Mouse (Mus musculus) thymus, postnatal 14 days (tissue): ENCODE results near the gene Ehmt2.
"Not testable (repeated sequence)": the region's sequence is repeated elsewhere in the genome, so short reads cannot be mapped to it uniquely, and the experiment has no call there.

ENCODE experiments used
- DNase-seq: peaks from one replicate; pipeline ENCODE4 v3.0.0; 2021

The Ehmt2 gene

DNA sequence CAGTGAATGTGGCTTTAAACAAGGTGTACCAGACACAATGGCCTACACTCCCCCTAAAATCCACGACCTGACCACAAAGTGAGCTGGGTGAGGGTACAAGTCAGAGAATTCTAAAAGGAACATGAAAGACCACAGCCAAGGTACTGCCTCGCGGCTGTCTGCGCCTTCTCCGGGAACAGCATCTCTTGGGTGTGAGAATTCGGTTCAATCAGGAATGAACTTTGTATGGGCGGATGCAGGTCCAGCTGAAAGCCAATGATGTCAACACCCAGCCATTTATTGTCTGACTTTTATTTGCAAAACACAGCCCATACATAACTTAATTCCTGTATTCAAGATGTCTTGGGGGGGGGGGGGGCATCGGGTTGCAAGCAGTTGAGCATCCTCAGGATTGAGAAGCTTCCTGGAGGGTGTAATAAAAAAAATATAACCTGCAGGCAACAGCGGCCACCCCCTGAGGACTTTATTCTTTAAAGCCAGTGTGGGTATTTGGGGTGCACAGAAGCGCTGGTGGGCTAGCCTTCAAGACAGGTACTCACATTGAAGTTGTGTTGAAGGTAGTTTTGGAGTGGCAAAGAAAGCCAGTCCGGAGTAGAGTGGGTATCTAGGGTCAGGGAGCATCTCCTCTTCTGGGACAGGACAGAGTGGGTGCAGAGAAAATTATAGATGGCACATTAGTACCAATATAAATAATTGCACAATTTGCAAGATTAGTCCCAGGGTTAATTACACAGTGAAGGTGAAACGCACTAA, 5.0 kb upstream of the Ehmt2 start:
- no peak for DNase-seq

DNA sequence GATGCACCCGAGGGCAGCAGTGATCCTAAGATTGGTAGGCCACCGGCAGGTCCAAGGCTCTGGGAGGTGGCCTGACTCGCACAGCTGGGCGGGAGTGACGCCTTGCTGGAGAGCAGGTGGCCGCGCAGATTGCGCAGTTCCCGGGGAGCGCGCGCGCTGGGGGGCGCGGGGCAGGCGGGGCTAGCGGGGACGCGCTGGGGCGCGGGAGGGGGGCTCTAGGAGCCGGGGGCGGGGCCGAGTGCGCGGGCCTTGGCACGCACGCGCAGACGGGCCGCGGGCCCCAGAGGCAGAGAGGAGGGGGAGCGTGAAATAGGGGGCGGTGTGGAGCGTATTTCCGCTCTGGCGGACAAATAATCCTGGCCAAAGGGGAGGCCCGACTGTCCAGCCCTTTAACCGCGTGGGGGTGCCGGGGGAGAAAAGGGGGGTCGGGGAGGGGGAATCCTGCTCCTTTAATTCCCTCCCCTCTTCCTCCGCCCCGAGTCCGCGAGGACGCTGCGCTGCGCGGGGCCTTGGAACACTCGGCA, 4.1 kb upstream of the Ehmt2 start:
- peak; percentile 95 for DNase-seq

DNA sequence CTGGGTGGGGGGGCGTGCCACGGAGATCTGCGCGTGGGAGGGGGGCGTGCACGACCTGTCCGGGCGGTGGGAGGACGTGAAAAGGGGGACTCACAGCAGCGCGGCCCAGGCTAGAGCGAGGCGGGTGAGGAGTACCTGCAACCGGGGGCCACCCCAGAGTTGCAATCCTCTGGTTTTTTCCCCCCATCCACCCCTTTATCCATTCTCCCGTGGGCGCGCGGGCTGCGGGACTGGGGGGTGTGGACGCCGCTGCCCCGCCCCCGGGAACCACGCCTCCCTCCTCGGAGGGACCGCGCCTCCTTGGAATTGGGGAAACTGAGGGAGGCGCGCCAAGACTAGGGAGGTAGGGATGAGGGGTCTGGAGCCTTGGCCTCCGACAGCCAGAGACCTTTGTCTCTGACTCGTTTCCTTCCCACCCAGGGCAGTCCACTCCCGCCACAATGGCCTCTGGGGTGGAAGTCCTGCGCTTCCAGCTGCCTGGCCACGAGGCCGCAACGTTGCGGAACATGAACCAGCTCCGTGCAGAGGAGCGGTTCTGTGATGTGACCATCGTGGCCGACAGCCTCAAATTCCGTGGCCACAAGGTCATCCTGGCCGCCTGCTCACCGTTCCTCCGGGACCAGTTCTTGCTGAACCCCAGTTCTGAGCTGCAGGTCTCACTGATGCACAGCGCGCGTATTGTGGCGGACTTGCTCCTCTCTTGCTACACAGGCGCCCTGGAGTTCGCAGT, 3.3 kb upstream of the Ehmt2 start:
- peak; percentile 63 for DNase-seq

DNA sequence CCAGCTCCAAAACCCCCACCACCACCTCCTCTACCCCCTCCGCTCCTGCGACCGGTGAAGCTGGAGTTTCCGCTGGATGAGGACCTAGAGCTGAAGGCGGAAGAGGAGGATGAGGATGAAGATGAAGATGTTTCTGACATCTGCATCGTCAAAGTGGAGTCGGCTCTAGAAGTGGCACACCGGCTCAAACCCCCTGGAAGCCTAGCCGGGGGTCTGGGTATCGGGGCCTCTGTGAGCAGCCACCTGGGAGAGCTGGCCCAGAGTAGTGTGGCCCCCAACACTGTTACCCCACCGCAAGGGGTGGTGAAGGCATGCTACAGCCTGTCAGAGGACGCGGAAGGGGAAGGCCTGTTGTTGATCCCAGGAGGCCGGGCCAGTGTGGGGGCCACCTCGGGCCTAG, 2.5 kb upstream of the Ehmt2 start:
- no peak for DNase-seq

DNA sequence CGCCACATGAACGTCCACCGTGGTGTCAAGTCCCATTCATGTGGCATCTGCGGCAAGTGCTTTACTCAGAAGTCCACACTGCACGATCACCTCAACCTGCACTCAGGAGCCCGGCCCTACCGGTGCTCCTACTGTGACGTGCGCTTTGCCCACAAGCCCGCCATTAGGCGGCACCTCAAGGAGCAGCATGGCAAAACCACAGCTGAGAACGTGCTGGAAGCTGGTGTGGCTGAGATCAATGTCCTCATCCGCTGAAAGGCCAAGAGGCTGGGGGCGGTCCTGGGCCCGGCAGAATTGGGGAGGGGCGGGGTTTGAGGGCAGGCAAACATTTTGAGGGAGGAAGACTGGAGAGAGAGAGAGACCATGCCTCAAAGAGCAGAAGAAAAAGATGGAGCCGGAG, 1.9 kb upstream of the Ehmt2 start:
- DNase-seq: peak; percentile 52

DNA sequence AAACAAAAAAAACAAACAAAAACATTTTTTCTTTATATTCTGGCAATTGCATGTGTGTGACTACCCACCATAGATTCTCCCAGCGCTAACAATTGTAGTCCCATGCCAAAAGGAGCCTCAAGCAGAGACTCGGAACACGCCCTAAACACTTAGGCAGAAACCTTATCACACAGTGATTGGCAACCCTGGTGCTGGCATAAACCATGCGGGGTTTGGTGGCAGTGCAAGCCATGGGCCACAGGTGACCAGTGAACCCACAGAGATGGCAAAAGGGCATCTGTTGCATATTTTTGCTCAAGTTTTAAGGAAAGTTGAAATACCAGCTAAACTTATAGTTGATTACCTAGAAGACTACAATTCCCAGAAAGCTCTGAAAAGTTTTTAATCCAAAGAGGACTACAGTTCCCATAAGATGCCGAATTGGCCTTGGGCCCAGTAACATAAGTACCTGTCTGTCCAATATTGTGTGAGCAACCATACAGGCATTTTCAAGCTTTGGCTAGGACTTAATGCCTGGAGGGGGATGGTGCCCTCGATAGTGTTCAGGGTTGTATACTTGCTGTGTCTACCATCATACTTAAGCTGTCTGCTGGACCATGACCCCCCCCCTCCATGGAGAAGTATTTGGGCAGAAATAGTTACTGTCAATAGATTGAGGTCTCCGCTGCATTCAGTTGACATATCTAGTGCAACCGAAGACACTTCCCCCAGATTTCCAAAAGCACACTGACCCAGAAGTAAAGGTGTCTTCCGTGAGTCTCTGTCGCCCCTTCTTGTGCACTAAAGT, 703 bp upstream of the Ehmt2 start:
- no peak for DNase-seq

DNA sequence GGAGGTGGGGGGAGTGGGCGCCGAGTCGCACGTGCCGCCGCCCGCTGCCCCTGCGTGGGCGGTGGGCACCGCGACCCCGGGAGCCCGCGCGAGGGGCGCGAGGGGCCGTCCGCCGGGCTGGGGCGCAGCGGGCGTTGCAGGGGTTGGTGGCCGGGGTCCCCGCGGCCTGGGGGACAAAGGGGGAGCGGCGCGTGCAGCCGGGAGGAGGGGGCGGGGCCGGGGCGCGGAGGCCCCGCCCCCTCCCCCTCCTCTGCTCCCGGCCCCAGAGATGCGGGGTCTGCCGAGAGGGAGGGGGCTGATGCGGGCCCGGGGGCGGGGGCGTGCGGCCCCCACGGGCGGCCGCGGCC, 410 bp downstream of the Ehmt2 start:
- no peak for DNase-seq

DNA sequence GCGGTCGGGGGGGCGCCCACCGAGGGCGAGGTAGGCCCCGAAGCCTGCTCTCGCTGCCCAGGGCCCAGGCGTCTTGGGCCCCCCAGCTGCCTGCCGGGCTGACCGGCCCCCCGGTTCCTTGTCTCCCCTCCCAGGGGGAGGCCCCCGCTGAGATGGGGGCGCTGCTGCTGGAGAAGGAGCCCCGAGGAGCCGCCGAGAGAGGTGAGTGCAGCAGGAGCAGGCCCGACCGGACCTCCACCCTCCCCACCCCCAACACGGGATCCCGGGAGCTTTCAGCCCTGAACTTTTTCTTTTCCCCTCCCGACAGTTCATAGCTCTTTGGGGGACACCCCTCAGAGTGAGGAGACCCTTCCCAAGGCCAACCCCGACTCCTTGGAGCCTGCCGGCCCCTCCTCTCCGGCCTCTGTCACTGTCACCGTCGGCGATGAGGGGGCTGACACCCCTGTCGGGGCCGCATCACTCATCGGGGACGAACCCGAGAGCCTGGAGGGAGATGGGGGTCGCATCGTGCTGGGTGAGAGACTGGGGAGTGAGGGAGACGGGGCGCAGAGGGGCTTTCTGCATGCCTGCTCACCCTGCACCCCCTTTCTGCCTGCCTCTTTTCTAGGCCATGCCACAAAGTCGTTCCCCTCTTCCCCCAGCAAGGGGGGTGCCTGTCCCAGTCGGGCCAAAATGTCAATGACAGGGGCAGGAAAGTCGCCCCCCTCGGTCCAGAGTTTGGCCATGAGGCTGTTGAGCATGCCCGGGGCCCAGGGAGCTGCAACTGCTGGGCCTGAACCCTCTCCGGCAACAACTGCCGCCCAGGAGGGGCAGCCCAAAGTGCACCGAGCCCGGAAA, 1.0 kb downstream of the Ehmt2 start:
- DNase-seq: peak; percentile 67

DNA sequence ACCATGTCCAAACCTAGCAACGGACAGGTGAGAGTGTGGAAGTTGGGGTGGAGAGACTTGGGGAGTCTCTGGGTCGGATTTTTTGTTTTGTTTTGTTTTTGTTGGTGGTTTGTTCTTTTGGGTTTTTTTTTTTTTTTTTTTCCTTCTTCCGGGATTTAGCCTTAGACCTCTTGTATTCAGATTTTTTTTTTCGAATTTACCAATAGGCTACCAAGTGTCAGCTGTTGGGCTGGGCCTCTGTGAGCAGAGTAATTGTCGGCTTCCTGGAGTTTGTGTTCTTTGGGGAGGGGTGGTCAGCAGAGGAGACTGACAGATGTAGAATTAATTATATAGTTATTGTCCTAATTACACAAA, 1.6 kb downstream of the Ehmt2 start:
- DNase-seq: no peak

DNA sequence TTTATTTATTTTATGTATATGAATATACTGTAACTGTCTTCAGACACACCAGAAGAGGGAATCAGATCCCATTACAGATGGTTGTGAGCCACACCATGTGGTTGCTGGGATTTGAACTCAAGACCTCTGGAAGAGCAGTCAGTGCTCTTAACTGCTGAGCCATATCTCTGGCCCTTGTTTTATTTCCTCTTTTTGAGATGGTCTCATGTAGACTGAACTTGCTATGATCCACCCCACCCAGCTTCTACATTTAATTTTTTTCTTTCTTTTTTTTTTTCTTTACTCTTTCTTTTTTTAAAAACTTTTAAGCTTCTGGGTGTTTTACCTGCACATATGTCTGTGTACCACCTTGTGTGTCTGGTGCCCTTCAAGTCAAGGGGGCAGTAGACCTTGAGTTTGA, 2.6 kb downstream of the Ehmt2 start:
- not testable (repeated sequence) for DNase-seq

DNA sequence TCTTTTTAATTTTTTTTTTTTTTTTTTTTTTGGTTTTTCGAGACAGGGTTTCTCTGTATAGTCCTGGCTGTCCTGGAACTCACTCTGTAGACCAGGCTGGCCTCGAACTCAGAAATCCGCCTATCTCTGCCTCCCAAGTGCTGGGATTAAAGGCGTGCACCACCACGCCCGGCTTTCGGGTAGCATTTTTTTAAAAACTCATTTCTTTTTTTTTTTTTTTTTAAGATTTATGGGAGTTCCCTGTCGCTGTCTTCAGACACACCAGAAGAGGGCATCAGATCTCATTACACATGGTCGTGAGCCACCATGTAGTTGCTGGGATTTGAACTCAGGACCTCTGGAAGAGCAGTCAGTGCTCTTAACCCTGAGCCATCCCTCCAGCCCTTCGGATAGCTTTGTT, 3.7 kb downstream of the Ehmt2 start:
- DNase-seq: not testable (repeated sequence)

DNA sequence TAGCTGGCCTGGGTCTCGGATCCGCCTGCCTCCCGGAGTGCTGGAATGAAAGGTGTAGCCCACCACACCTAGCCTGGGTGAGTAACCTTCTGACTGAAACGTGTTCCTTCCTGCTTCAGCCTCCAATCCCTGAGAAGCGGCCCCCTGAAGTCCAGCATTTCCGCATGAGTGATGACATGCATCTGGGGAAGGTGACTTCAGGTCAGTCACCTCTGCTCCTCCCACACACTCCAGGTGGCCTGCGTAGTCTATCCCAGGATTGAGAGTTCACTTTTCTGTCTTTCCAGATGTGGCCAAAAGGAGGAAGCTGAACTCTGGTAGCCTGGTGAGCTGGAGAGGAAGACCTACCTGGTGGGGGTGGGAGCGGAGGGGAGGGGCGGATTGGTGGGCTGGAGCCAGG, 4.6 kb downstream of the Ehmt2 start:
- no peak for DNase-seq

DNA sequence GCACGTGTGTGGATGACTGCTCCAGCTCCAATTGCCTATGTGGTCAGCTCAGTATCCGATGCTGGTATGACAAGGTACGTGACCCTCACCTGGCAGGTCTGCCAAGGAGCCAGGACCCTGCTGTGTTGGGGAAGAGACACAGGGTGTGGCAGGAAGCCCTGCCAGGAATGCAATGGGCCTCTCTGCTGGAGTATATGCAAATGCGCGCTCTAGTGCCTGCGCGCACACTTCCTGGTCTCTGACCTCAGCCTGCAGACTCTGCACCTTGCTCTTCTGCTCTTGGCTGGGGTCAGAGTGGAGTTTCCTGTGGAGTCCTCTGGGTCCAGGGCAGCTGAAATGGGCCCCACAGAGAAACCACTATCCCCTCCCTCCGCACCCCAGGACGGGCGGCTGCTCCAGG, 12.7 kb downstream of the Ehmt2 start:
- DNase-seq: no peak

DNA sequence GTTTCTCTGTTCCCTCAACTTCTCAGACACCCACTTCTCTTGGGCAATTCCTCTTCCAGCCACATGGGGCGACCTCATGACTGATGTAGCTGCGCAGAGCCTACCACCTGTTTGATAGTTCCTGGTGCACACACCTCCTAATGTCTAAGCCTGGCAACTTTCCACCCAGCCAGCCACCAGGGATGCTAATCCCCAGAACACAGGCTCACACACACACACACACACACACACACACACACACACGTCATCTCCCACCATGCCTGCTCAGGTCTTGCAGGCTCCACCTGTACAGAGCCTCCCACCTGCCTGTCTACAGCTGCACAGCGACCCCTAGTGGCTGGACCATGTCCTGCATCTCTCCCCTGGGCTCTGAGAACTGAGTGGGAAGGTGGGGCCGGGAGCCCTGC, 13.7 kb downstream of the Ehmt2 start:
- DNase-seq: peak; percentile 90

DNA sequence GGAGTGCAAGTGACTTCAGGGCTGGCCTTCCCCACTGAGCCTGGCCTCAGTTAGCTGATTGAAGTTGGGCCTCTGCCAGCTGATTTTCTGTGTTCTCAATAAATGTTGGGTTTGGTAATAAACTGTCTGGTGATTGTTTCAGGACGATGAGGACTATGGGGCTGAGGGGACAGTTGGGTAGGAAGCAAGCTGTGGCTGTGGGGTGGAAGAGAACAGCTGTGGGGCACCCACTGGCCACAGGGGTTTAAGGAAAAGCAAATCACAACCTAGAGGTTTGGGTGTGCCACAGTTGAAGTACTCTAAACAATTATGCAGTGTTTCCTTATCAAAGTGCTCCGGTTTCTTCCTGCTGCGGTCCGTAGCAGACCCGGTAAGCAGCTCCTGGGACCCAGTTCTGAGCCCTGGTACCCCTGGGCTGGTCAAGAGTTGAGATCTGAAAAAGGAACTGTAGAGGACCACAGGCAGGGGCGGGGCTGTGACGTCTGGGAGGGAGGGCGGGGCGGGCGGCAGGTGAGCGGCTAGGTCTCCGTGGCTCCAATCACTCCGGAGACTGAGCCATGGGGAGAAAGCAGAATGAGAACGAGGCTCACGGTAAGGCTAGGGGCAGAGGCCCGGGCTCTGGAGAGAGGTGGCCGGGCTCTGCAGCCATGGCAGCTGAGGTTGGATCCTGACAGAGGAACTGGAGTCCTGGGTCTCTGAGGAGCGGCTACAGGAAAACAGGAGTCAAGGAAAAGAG, 15.8 kb downstream of the Ehmt2 start, which contains the start of gene Slc44a4:
Gene Slc44a4, plus strand, starts transcription at position 537 of the 736 bp plus-strand sequence.
- no peak for DNase-seq

DNA sequence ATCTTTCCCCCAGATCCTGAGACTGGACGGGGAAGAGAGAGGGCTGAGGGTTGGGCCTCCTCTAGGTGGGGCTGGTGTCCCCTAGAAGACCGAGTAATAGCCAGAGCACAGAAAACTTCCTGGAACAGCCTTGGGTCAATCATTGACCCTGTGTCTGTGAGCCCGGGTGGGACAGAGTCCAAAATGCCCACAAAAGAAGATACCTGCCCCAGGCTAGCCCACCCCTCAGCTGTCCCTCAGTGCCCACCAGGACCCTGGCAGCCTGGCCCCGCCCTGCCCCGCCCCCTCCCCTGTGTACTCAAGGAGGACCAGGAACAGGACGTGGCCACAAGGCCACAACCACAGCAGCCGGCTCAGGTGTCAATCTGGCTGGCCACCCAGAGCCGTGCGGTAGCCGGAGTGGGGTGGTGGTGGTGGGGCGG, 17.2 kb downstream of the Ehmt2 start:
- no peak for DNase-seq

DNA sequence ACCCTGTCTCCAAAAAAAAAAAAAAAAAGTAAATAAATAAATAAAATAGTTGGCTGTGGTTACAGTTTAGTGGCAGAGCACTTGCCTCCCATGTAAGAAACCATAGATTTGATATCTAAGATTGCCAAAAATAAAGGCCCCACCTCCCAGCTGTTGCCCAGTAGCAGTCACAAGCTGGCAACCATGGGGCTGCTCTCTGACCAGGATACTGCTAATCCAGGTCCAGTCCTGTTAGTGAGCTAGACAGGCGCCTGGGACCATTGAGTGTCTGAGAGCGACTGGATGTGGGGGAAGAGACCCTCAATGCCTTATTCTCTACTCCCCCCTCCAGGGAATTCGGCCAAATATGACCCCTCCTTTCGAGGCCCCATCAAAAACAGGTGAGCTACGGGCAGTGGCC, 18.0 kb downstream of the Ehmt2 start:
- DNase-seq: no peak

DNA sequence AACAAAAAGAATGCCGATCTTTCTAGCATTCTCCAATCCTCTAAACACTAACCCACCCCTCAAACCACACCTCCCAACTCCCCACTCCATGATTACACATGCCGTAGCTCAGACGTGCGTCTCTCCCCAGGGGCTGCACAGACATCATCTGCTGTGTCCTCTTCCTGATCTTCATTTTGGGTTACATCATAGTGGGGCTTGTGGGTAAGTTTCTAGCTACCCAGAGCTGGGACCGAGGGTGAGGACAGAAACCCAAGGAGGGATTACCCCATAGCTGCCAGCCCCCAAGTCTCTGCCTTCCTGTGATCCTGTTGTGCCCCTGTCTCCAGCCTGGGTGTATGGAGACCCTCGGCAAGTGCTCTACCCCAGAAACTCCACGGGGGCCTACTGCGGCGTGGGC, 18.9 kb downstream of the Ehmt2 start:
- DNase-seq: no peak

DNA sequence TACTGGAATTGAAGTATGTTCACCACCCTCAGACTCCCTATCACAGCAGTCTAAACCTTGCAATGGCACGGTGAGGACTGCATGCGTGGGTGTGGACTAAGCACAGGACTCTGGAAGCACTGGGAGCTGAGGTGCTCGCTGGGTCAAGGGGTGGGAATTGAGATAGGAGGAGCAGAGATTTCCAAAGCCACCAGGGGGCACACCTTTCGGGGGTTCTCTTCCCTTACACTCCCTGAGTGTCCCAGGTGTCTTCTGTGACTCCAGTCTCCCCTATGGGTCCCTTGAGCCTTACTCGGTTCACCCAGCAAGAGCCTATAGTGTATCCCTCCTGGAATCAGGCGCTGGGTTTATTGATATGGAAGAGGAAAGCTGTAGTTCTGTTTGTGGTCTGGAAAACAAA, 24.7 kb downstream of the Ehmt2 start:
- DNase-seq: peak; percentile 43

DNA sequence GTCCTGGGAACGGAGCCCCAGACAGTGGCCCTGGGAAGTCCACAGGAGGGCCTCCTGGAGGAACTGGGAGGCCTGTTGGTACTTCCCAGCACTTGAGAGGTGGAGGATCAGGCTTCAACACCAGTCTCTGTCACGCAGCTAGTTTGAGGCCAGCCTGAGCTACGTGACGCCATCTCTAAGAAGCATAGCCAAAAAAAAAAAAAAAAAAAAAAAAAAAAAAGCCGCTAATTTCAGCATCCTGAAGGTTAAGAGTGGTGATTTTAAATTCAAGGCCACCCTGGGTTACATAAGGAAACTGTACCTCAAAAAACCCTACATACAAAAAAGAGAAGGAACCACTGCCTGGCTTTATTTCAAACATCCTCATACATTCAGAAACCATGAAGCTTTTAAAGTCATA, 26.0 kb downstream of the Ehmt2 start:
- DNase-seq: no peak

DNA sequence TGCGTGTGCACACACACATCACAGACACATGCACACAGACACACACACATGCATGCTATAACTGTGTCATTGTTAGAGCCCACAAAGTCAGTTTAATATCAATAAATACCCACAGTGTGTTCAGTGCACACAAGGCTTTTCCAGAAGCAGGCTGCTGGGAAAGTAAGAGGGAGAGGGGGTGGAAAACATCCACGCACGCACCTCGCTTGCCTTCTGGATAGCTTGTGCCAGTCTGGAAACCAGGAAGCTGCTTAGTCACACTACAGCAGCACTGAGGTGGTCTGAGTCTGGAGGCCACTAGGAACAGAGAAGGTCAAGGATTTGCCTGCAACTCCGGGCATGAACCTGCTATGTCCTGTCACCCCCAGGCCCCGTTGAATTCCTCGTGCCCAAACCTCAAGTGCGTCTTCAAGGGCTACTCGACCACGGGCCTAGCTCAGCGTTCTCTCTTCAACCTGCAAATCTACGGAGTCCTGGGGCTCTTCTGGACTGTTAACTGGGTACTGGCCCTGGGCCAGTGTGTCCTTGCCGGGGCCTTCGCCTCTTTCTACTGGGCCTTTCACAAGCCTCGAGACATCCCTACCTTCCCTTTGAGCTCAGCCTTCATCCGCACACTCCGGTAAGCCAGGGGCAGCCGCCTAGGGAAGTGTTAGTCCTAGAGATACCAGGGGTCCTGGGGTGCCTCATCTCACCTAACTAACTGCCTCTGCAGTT, 29.2 kb downstream of the Ehmt2 start:
- DNase-seq: no peak
